Mouse (Mus musculus): ENCODE measurements at regions not wholly inside any gene's neighbourhood (a gene's known extent, or its start where the extent isn't known, plus 50 kb on each side); places are given as distances from the start of the nearest gene placed in this dataset.

GRCm38 (mm10) chr10:96337088-96337666 lies 200.8 kb downstream of the Gm5426 start:
- H3K9me3 ChIP-seq = no peaks in the 10 kb centered on the region
- H3K4me3 ChIP-seq (replicated peaks) = no peak overlapping the region
- peaks cover 15% of the 10 kb centered on the region for H3K4me1 ChIP-seq
- H3K27me3 ChIP-seq (replicated peaks) = peaks cover 2% of the 10 kb centered on the region
- H3K36me3 ChIP-seq (replicated peaks; ENCODE audit: low read length) = no peaks in the 10 kb centered on the region
- no peak for TF ChIP-seq FLI1 (IDR thresholded peaks at IDR 0.05; ENCODE audit: low read length)
- no peak for TF ChIP-seq GATA1 (IDR thresholded peaks at IDR 0.05; ENCODE audit: borderline replicate concordance, low read length)

GRCm38 (mm10) chr10:96337797-96338608 lies 201.6 kb downstream of the Gm5426 start:
- no peaks in the 10 kb centered on the region for H3K36me3 ChIP-seq (replicated peaks; ENCODE audit: low read length)
- TF ChIP-seq GATA1 (IDR thresholded peaks at IDR 0.05; ENCODE audit: borderline replicate concordance, low read length) = no peak
- H3K27me3 ChIP-seq (replicated peaks) = no peaks in the 10 kb centered on the region
- peaks cover 15% of the 10 kb centered on the region for H3K4me1 ChIP-seq
- no peaks in the 10 kb centered on the region for H3K9me3 ChIP-seq
- H3K4me3 ChIP-seq (replicated peaks) = no peak overlapping the region

- H3K9me3 ChIP-seq = no peaks in the 10 kb centered on the region
- no peaks in the 10 kb centered on the region for H3K27me3 ChIP-seq (replicated peaks)
- H3K4me1 ChIP-seq = peaks cover 15% of the 10 kb centered on the region
- H3K4me3 ChIP-seq (replicated peaks) = no peak overlapping the region
- no peaks in the 10 kb centered on the region for H3K36me3 ChIP-seq (replicated peaks; ENCODE audit: low read length)
- TF ChIP-seq GATA1 (IDR thresholded peaks at IDR 0.05; ENCODE audit: borderline replicate concordance, low read length) (no peak), FLI1 (IDR thresholded peaks at IDR 0.05; ENCODE audit: low read length) (no peak)
These were observed 202.2 kb downstream of the Gm5426 start for GRCm38 (mm10) chr10:96338609-96338978.

- TF ChIP-seq GATA1 (IDR thresholded peaks at IDR 0.05; ENCODE audit: borderline replicate concordance, low read length) = no peak
- TF ChIP-seq FLI1 (IDR thresholded peaks at IDR 0.05; ENCODE audit: low read length) = no peak
- peaks cover 15% of the 10 kb centered on the region for H3K4me1 ChIP-seq
- H3K9me3 ChIP-seq = 0 out of 2 replicates have a peak, but pooled peaks cover 4% of the 10 kb centered on the region
- H3K36me3 ChIP-seq (replicated peaks; ENCODE audit: low read length) = no peaks in the 10 kb centered on the region
- no peak overlapping the region for H3K4me3 ChIP-seq (replicated peaks)
- peaks cover 3% of the 10 kb centered on the region for H3K27me3 ChIP-seq (replicated peaks)
These were observed 206.1 kb downstream of the Gm5426 start for GRCm38 (mm10) chr10:96342476-96342875.

GRCm38 (mm10) chr10:96343666-96344065 lies 207.3 kb downstream of the Gm5426 start:
- H3K4me1 ChIP-seq = peaks cover 4% of the 10 kb centered on the region; the same call in 1 of the 2 replicates
- H3K27me3 ChIP-seq (replicated peaks) = peaks cover 3% of the 10 kb centered on the region
- H3K4me3 ChIP-seq (replicated peaks) = no peak overlapping the region
- TF ChIP-seq FLI1 (IDR thresholded peaks at IDR 0.05; ENCODE audit: low read length) (no peak), GATA1 (IDR thresholded peaks at IDR 0.05; ENCODE audit: borderline replicate concordance, low read length) (no peak)
- 0 out of 2 replicates have a peak, but pooled peaks cover 4% of the 10 kb centered on the region for H3K9me3 ChIP-seq
- no peaks in the 10 kb centered on the region for H3K36me3 ChIP-seq (replicated peaks; ENCODE audit: low read length)

- TF ChIP-seq GATA1 (IDR thresholded peaks at IDR 0.05; ENCODE audit: borderline replicate concordance, low read length) = no peak
- TF ChIP-seq FLI1 (IDR thresholded peaks at IDR 0.05; ENCODE audit: low read length) = no peak
- Histone ChIP-seq H3K36me3 (replicated peaks; ENCODE audit: low read length) (no peaks in the 10 kb centered on the region), H3K4me3 (replicated peaks) (no peak overlapping the region)
These were observed 214.3 kb downstream of the Gm5426 start for GRCm38 (mm10) chr10:96350692-96351091.

GRCm38 (mm10) chr10:96351320-96351719 lies 214.9 kb downstream of the Gm5426 start:
- no peak for TF ChIP-seq FLI1 (IDR thresholded peaks at IDR 0.05; ENCODE audit: low read length)
- no peak for TF ChIP-seq GATA1 (IDR thresholded peaks at IDR 0.05; ENCODE audit: borderline replicate concordance, low read length)
- Histone ChIP-seq H3K36me3 (replicated peaks; ENCODE audit: low read length) (no peaks in the 10 kb centered on the region), H3K9me3 (peaks cover 5% of the 10 kb centered on the region; the same call in 1 of the 2 replicates), H3K4me1 (no peaks in the 10 kb centered on the region), H3K27me3 (replicated peaks) (no peaks in the 10 kb centered on the region), H3K4me3 (replicated peaks) (no peak overlapping the region)

More at GRCm38 (mm10) chr10:96350692-96351091, 214.3 kb downstream of the Gm5426 start:
- H3K27me3 ChIP-seq (replicated peaks) = no peaks in the 10 kb centered on the region
- peaks cover 4% of the 10 kb centered on the region; the same call in 1 of the 2 replicates for H3K9me3 ChIP-seq
- H3K4me1 ChIP-seq = no peaks in the 10 kb centered on the region

GRCm38 (mm10) chr10:96356980-96357624 lies 220.7 kb downstream of the Gm5426 start:
- Histone ChIP-seq H3K4me1 (no peaks in the 10 kb centered on the region), H3K27me3 (replicated peaks) (no peaks in the 10 kb centered on the region), H3K36me3 (replicated peaks; ENCODE audit: low read length) (no peaks in the 10 kb centered on the region), H3K9me3 (peaks cover 5% of the 10 kb centered on the region; the same call in 1 of the 2 replicates), H3K4me3 (replicated peaks) (no peak overlapping the region)
- TF ChIP-seq FLI1 (IDR thresholded peaks at IDR 0.05; ENCODE audit: low read length) = no peak
- TF ChIP-seq GATA1 (IDR thresholded peaks at IDR 0.05; ENCODE audit: borderline replicate concordance, low read length) = no peak

GRCm38 (mm10) chr10:96357632-96358031 lies 221.2 kb downstream of the Gm5426 start:
- Histone ChIP-seq H3K9me3 (peaks cover 5% of the 10 kb centered on the region; the same call in 1 of the 2 replicates), H3K36me3 (replicated peaks; ENCODE audit: low read length) (no peaks in the 10 kb centered on the region), H3K4me1 (no peaks in the 10 kb centered on the region), H3K27me3 (replicated peaks) (no peaks in the 10 kb centered on the region), H3K4me3 (replicated peaks) (no peak overlapping the region)
- no peak for TF ChIP-seq GATA1 (IDR thresholded peaks at IDR 0.05; ENCODE audit: borderline replicate concordance, low read length)
- no peak for TF ChIP-seq FLI1 (IDR thresholded peaks at IDR 0.05; ENCODE audit: low read length)

Measured in megakaryocyte, embryonic 14.5 days (primary cell).